Mouse (Mus musculus) liver, postnatal 0 days (tissue): ENCODE results near the gene Apbb1. TPM values are rescaled to one million over a fixed set of nuclear protein-coding genes. Genes with fewer than 3 reads are reported as not detected.

ENCODE experiments used
- ATAC-seq: fragments of 200-750 bp; cut with Nextera tagmentation; 2 replicates; pipeline ENCODE4 v1.8.0; 2017; ENCODE audit warnings: mild to moderate bottlenecking, moderate library complexity
- DNase-seq: peaks from one replicate; pipeline ENCODE4 v3.0.0-alpha.2; 2016
- H3K27ac ChIP-seq: fragments of 300-500 bp; sonication (generic); 2 replicates; pipeline ENCODE4 v1.5.1; 2014; ENCODE audit warnings: antibody characterized with exemption, moderate library complexity, mild to moderate bottlenecking, low read depth
- H3K27me3 ChIP-seq: fragments of 300-500 bp; sonication (generic); 2 replicates; pipeline ENCODE4 v1.6.1; 2014; ENCODE audit warnings: low read length, control low read depth, mixed read lengths; ENCODE audit not compliant: insufficient read depth
- H3K36me3 ChIP-seq: fragments of 300-500 bp; sonication (generic); replicated peaks from 2 replicates; pipeline ENCODE4 v1.6.1; 2014; ENCODE audit warnings: mild to moderate bottlenecking, control low read depth, low read length, moderate library complexity, mixed read lengths; ENCODE audit not compliant: insufficient read depth
- H3K4me1 ChIP-seq: fragments of 300-500 bp; sonication (generic); 2 replicates; pipeline ENCODE4 v1.6.1; 2014; ENCODE audit warnings: antibody characterized with exemption, mild to moderate bottlenecking, control low read depth; ENCODE audit not compliant: insufficient read depth
- H3K4me2 ChIP-seq: fragments of 300-500 bp; sonication (generic); 2 replicates; pipeline ENCODE4 v1.6.1; 2014; ENCODE audit warnings: low read depth, mild to moderate bottlenecking, low read length, moderate library complexity, mixed read lengths
- H3K4me3 ChIP-seq: fragments of 300-500 bp; sonication (generic); 2 replicates; pipeline ENCODE4 v1.5.1; 2014; ENCODE audit warnings: low read depth, low read length
- H3K9ac ChIP-seq: fragments of 300-500 bp; sonication (generic); replicated peaks from 2 replicates; pipeline ENCODE4 v1.6.1; 2014; ENCODE audit warnings: mild to moderate bottlenecking, moderate library complexity
- H3K9me3 ChIP-seq: fragments of 300-500 bp; sonication (generic); 2 replicates; pipeline ENCODE4 v1.6.1; 2016; ENCODE audit warnings: mild to moderate bottlenecking, control low read depth, low read length, mixed read lengths
- CTCF ChIP-seq: sonication (generic); IDR thresholded peaks from 2 replicates; pipeline ENCODE4 v1.5.1; 2016; ENCODE audit warnings: antibody characterized with exemption, low read depth
- EP300 ChIP-seq: IDR thresholded peaks from 2 replicates; pipeline ENCODE4 v1.6.1; 2016; ENCODE audit warnings: antibody characterized with exemption, low read depth, mild to moderate bottlenecking
- WGBS: fragments of 180-500 bp; shearing (Covaris S2); extraction: QIAGEN DNeasy Blood & Tissue Kit; methylation state at CpG from one replicate; pipeline ENCODE4 v1.1.7; 2014; ENCODE audit not compliant: insufficient replicate concordance; 5-methylcytosine and 5-hydroxymethylcytosine counted together
- polyA plus RNA-seq: library from polyadenylated mRNA; unstranded; fragments of >200 nt; fragmentation: Nextera tagmentation; extraction: Ambion mirVana; gene quantifications from 2 replicates; pipeline ENCODE4 v1.2.1, GENCODE M21; 2015

Gene Apbb1
- polyA plus RNA-seq, 1 experiment from 2014 or later: 0.92 TPM

DNA sequence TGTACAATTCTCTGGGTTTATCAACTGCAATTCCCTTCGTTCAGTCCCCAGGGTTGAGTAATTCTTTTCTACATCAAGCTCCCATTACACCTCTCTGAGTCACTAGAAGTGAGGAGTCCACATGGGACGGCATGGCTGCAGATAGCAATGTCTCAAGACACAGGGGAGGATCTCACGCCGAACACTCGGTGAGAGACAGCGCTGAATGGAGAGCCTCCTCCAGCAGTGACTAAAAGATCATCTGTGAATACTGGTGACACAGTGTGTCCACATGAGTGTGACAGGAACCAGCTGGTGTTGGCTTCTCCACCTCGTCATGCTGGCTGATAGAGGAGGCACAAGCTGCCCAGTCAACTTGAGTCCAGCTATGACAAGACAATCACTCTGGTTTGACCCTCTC, 33.5 kb downstream of the Apbb1 start:
- no peaks in the 10 kb centered on the region for H3K27me3 ChIP-seq
- H3K27ac ChIP-seq: no peak overlapping the region
- DNase-seq: no peak
- no peaks in the 10 kb centered on the region for H3K36me3 ChIP-seq
- no peaks in the 10 kb centered on the region for H3K4me1 ChIP-seq
- H3K4me3 ChIP-seq: no peak overlapping the region
- TF ChIP-seq CTCF (no peak), EP300 (no peak)
- no peak overlapping the region for H3K9ac ChIP-seq
- H3K4me2 ChIP-seq: no peak overlapping the region
- H3K9me3 ChIP-seq: no peaks in the 10 kb centered on the region
- 71% methylated on average over 7 of the region's 7 CpGs for whole genome bisulfite sequencing
- no peak for ATAC-seq

DNA sequence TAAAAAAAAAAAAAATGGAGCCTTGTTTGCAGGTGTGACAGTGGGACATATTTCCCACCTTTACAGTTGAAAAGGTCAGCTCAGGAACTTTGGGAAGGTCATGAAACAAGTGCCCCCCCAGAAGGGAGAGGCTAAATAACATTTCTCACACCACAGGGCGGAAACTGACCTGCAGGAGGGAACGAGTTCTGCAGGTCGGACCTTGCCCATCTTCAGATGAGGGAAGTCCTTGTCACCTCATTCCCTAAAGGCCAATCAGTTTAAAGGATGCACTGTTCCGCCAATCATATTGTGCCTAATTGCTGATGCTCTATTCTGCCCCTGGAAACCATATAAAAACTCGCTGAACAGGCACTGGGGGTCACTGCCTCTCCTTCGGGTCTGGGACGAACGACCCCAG, 35.5 kb downstream of the Apbb1 start:
- no peak overlapping the region for H3K9ac ChIP-seq
- H3K4me2 ChIP-seq: no peak overlapping the region
- H3K9me3 ChIP-seq: no peaks in the 10 kb centered on the region
- no peak for DNase-seq
- H3K36me3 ChIP-seq: no peaks in the 10 kb centered on the region
- no peaks in the 10 kb centered on the region for H3K4me1 ChIP-seq
- 61% methylated on average over 8 of the region's 8 CpGs for WGBS
- no peak for ATAC-seq
- TF ChIP-seq EP300 (no peak), CTCF (no peak)
- no peak overlapping the region for H3K27ac ChIP-seq
- no peaks in the 10 kb centered on the region for H3K27me3 ChIP-seq
- no peak overlapping the region for H3K4me3 ChIP-seq

- whole genome bisulfite sequencing: 69% methylated on average over 3 of the region's 3 CpGs
- H3K9ac ChIP-seq: no peak overlapping the region
These were observed 47.3 kb downstream of the Apbb1 start for GRCm38 (mm10) chr7:105534162-105534561.

GRCm38 (mm10) chr7:105528094-105528493, 53.4 kb downstream of the Apbb1 start:
- Histone ChIP-seq H3K36me3 (no peaks in the 10 kb centered on the region), H3K9ac (no peak overlapping the region), H3K9me3 (no peaks in the 10 kb centered on the region), H3K4me2 (no peak overlapping the region), H3K27me3 (no peaks in the 10 kb centered on the region), H3K4me3 (no peak overlapping the region), H3K27ac (no peak overlapping the region), H3K4me1 (no peaks in the 10 kb centered on the region)
- DNase-seq: no peak
- ATAC-seq: no peak
- no peak for TF ChIP-seq EP300
- TF ChIP-seq CTCF: no peak
- 71% methylated on average over 4 of the region's 4 CpGs for WGBS

More at GRCm38 (mm10) chr7:105534162-105534561, 47.3 kb downstream of the Apbb1 start:
- TF ChIP-seq CTCF (peak; percentile 47), EP300 (no peak)
- Histone ChIP-seq H3K27me3 (no peaks in the 10 kb centered on the region), H3K9me3 (no peaks in the 10 kb centered on the region), H3K4me1 (no peaks in the 10 kb centered on the region), H3K4me3 (no peak overlapping the region), H3K36me3 (no peaks in the 10 kb centered on the region), H3K27ac (no peak overlapping the region), H3K4me2 (no peak overlapping the region)
- DNase-seq (no peak), ATAC-seq (no peak)

DNA sequence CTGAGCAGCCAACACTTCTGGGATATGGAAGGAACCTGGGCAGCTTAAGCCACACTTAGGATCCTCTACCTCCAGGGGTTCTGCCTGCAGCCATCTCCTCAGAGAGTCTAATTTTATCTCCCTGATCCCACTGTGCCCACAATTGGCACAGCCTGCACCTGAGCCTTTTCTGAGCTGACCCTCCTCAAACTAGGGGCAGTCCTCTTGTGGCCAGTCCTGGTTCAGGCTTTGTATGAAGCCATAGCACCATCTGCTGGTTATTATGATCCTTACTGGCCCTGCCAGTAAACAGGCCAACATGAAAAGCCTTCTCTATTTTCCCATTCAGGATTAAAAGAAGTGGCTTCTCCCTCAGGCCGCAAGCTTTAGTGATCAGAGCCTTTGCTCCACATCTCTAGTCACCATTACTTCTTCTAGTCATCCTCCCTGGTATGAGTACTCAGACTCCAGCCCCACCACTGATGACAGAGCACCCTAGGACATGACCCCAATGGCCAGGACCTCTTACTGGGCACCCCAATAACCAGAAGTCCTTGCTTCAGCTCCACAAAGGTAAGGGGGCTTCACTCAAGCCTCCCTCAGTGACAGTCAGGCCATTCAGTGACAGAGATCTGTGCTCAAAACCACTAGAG, 54.0 kb downstream of the Apbb1 start:
- Histone ChIP-seq H3K4me2 (no peak overlapping the region), H3K4me3 (no peak overlapping the region), H3K36me3 (no peaks in the 10 kb centered on the region), H3K9me3 (no peaks in the 10 kb centered on the region), H3K27ac (no peak overlapping the region), H3K4me1 (no peaks in the 10 kb centered on the region), H3K9ac (no peak overlapping the region), H3K27me3 (no peaks in the 10 kb centered on the region)
- 43% methylated on average over 1 of the region's 1 CpGs for WGBS
- DNase-seq (no peak), ATAC-seq (no peak)
- TF ChIP-seq CTCF (peak; percentile 63), EP300 (no peak)

DNA sequence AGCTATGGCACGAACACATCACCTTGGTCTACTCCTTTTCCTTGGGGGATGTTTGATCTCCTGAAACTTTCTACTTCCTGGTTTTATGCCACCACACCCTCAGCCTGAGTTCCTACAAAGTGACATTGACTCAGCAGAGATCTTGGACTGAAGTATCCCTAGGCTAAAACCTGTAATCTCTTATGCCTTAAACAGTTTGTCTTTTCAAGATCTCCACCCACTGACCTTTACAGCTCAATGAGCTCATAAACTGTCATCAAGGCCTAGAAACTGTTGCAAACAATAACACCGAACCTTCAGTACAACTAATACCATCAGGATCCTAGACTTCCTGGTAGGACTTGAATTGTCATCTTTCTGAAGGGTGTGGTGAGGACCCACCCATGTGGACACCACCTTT, 57.2 kb downstream of the Apbb1 start:
- 70% methylated on average over 2 of the region's 2 CpGs for WGBS
- ATAC-seq: no peak
- H3K36me3 ChIP-seq: no peaks in the 10 kb centered on the region

More for the DNA sequence above, 57.2 kb downstream of the Apbb1 start:
- Histone ChIP-seq H3K4me2 (no peak overlapping the region), H3K27me3 (no peaks in the 10 kb centered on the region), H3K4me3 (no peak overlapping the region), H3K4me1 (no peaks in the 10 kb centered on the region), H3K27ac (no peak overlapping the region), H3K9me3 (no peaks in the 10 kb centered on the region), H3K9ac (no peak overlapping the region)
- no peak for TF ChIP-seq CTCF
- TF ChIP-seq EP300: no peak
- DNase-seq: no peak
